Mouse (Mus musculus) liver, adult 2 months (tissue): ENCODE measurements at regions not wholly inside any gene's neighbourhood (a gene's known extent, or its start where the extent isn't known, plus 50 kb on each side); places are given as distances from the start of the nearest gene placed in this dataset.

Experiments
- DNase-seq: peaks from one replicate; pipeline ENCODE4 v3.0.0-alpha.2; 2011; ENCODE audit warnings: low read depth, low spot score; ENCODE audit errors: extremely low read depth
- H3K27ac ChIP-seq: fragments of 200-500 bp; replicated peaks from 2 replicates; pipeline ENCODE4 v1.5.1; 2012; ENCODE audit warnings: low read depth, mild to moderate bottlenecking, control low read depth, inconsistent platforms, low read length; ENCODE audit not compliant: insufficient read depth
- H3K27me3 ChIP-seq: fragments of 200-500 bp; 2 replicates; pipeline ENCODE4 v1.6.1; 2012; ENCODE audit warnings: mild to moderate bottlenecking, moderate library complexity, low read length, inconsistent platforms; ENCODE audit not compliant: control insufficient read depth, insufficient read depth
- H3K36me3 ChIP-seq: fragments of 200-500 bp; 2 replicates; pipeline ENCODE4 v1.6.1; 2012; ENCODE audit warnings: low read length, inconsistent platforms; ENCODE audit not compliant: control insufficient read depth, insufficient read depth
- H3K4me1 ChIP-seq: fragments of 200-500 bp; 2 replicates; pipeline ENCODE4 v1.6.1; 2011; ENCODE audit warnings: low read length; ENCODE audit not compliant: control insufficient read depth, insufficient read depth
- H3K4me3 ChIP-seq: fragments of 200-500 bp; 2 replicates; pipeline ENCODE4 v1.5.1; 2011; ENCODE audit warnings: low read depth, mild to moderate bottlenecking, control low read depth, low read length, moderate library complexity; ENCODE audit not compliant: insufficient read depth
- H3K79me2 ChIP-seq: fragments of 200-500 bp; 2 replicates; pipeline ENCODE4 v1.6.1; 2012; ENCODE audit warnings: inconsistent platforms, mild to moderate bottlenecking, low read length, moderate library complexity; ENCODE audit not compliant: control insufficient read depth, insufficient read depth
- H3K9ac ChIP-seq: fragments of 200-500 bp; 2 replicates; pipeline ENCODE4 v1.6.1; 2012; ENCODE audit warnings: low read depth, mild to moderate bottlenecking, control low read depth, inconsistent platforms, low read length
- POLR2A ChIP-seq: fragments of 200-500 bp; IDR thresholded peaks from 2 replicates; pipeline ENCODE4 v1.6.1; 2011; ENCODE audit warnings: low read length, control low read depth; ENCODE audit not compliant: insufficient read depth; ENCODE audit errors: extremely low read depth
- WGBS: fragments of 180-500 bp; shearing (Covaris S2); methylation state at CpG from one replicate; pipeline ENCODE4 v1.1.7; 2018; 5-methylcytosine and 5-hydroxymethylcytosine counted together

DNA sequence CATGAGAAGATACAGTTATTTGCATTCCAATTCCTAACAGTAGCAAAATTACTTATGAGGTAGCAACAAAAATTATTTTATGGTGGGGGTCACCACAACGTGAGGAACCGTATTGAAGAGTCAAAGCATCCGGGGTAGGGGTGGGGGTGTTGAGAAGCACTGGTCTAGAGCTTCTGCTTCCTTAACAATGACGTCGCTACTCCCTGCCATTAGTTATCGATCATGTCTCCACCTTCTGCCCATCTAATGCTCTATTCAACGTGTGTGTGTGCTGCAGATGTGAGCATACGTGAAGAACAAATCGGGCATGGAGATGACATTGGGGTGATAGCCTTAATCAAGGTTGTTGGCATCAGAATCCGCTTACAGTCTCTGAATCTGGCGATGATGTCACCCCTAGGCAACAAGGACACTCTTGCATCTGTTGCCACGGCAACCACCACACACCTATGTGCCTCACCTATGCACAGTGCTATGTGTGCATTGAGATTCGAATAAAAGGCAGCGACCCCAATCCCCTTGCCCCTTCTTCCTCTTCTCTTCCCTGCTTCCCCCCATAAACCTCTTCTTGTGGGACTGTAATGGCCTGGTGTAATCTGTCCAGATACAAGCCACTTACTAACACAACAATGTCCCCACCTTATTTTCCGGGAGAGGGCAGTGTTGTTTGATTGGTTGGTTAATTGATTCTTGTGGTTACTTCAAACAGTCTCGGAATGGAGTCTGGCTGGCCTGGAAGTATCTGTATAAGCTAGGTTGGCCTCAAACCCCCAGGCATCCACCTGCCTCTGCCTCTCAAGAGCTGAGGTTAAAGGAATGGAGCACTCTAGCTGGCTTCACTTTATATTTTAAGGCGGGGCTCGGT, 50.8 kb upstream of the Sub1 start:
- no peak overlapping the region for H3K27ac ChIP-seq
- H3K27me3 ChIP-seq, result no peaks in the 10 kb centered on the region
- 88% methylated on average over 18 of the region's 18 CpGs for WGBS
- H3K4me3 ChIP-seq, result no peak overlapping the region
- no peak for DNase-seq
- no peaks in the 10 kb centered on the region for H3K4me1 ChIP-seq
- H3K79me2 ChIP-seq, result no peaks in the 10 kb centered on the region
- H3K36me3 ChIP-seq, result no peaks in the 10 kb centered on the region
- no peak for TF ChIP-seq POLR2A
- no peak overlapping the region for H3K9ac ChIP-seq
